Mouse (Mus musculus) liver, embryonic 12.5 days (tissue): Measurements from ENCODE around the gene Gm26938. TPM values are rescaled to one million over a fixed set of nuclear protein-coding genes. Genes with fewer than 3 reads are reported as not detected.
A peak's percentile ranks its signal among the peaks of the same experiment; 100 is the strongest.

Experiments
- ATAC-seq: fragments of 200-750 bp; cut with Nextera tagmentation; 2 replicates; pipeline ENCODE4 v1.8.0; 2017; ENCODE audit warnings: moderate number of reproducible peaks, mild to moderate bottlenecking, moderate library complexity
- H3K27ac ChIP-seq: fragments of 300-500 bp; sonication (generic); 2 replicates; pipeline ENCODE4 v1.5.1; 2016; ENCODE audit warnings: mild to moderate bottlenecking
- H3K27me3 ChIP-seq: fragments of 300-500 bp; sonication (generic); replicated peaks from 2 replicates; pipeline ENCODE4 v1.6.1; 2016; ENCODE audit warnings: mild to moderate bottlenecking, moderate library complexity
- H3K36me3 ChIP-seq: fragments of 300-500 bp; sonication (generic); 2 replicates; pipeline ENCODE4 v1.6.1; 2016; ENCODE audit warnings: mild to moderate bottlenecking, moderate library complexity
- H3K4me1 ChIP-seq: fragments of 300-500 bp; sonication (generic); 2 replicates; pipeline ENCODE4 v1.6.1; 2016
- H3K4me2 ChIP-seq: fragments of 300-500 bp; sonication (generic); 2 replicates; pipeline ENCODE4 v1.6.1; 2016; ENCODE audit warnings: mild to moderate bottlenecking, moderate library complexity
- H3K4me3 ChIP-seq: fragments of 300-500 bp; sonication (generic); 2 replicates; pipeline ENCODE4 v1.5.1; 2016; ENCODE audit warnings: mild to moderate bottlenecking, moderate library complexity
- H3K9ac ChIP-seq: fragments of 300-500 bp; sonication (generic); 2 replicates; pipeline ENCODE4 v1.6.1; 2016; ENCODE audit warnings: mild to moderate bottlenecking, moderate library complexity
- H3K9me3 ChIP-seq: fragments of 300-500 bp; sonication (generic); replicated peaks from 2 replicates; pipeline ENCODE4 v1.6.1; 2016; ENCODE audit warnings: mild to moderate bottlenecking, moderate library complexity
- WGBS: fragments of 180-500 bp; shearing (Covaris S2); methylation state at CpG from one replicate; pipeline ENCODE4 v1.1.7; 2016; ENCODE audit not compliant: insufficient replicate concordance; 5-methylcytosine and 5-hydroxymethylcytosine counted together
- polyA plus RNA-seq: library from polyadenylated mRNA; unstranded; fragments of >200 nt; fragmentation: Nextera tagmentation; extraction: Ambion mirVana; gene quantifications from 2 replicates; pipeline ENCODE4 v1.2.1, GENCODE M21; 2016

Gene Gm26938
- polyA plus RNA-seq, 1 experiment from 2014 or later, result not detected

GRCm38 (mm10) chr5:139799041-139799440 is 27.2 kb downstream of the Gm26938 start:
- no peaks in the 10 kb centered on the region for H3K27me3 ChIP-seq
- H3K4me3 ChIP-seq, result no peak overlapping the region
- H3K36me3 ChIP-seq, result peaks cover 88% of the 10 kb centered on the region
- H3K4me2 ChIP-seq, result no peak overlapping the region
- no peaks in the 10 kb centered on the region for H3K9me3 ChIP-seq
- no peak overlapping the region for H3K9ac ChIP-seq
- peaks cover 85% of the 10 kb centered on the region for H3K4me1 ChIP-seq
- WGBS, result 96% methylated on average over 9 of the region's 9 CpGs
- no peak for ATAC-seq
- H3K27ac ChIP-seq, result peak overlapping the region; percentile 43

DNA sequence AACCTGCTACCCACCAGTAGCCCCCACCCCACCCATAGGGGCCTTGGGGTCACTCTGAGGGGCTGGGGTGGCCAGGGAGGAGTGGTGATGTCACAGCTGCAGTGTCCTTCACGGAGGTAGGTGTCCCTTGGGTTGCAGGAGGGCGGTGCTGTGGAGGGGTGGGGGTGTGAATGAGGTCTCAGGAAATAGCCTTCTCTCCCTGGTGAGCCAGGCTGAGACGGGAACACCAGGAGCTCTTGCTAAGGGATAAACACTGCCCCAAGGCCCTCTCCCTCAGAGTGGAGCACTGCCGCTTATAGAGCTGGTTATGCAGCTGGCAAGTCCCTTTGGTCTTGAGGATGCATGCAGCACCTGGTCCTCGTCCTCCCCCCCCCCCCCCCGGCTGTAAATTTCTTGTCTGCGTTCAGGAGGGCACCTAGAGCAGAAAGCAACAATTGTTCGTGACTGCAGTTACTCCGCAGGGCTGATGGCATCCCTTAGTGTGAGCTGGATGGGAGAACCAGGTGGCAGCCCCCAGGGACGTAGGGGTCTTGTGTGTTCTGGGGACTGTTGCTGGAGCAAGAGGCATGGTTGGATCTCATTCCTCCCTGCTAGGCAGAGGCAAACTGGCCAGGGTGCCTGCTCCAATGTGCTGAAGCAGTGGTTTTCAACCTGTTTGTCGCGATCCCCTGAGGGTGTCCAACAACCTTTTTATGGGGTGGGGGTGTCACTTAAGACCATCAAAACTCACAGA is 27.9 kb downstream of the Gm26938 start:
- Histone ChIP-seq H3K4me3 (no peak overlapping the region), H3K9me3 (no peaks in the 10 kb centered on the region), H3K27me3 (no peaks in the 10 kb centered on the region), H3K36me3 (peaks cover 88% of the 10 kb centered on the region), H3K27ac (peak overlapping the region; percentile 7; the same call in 1 of the 2 replicates), H3K4me1 (peaks cover 85% of the 10 kb centered on the region), H3K9ac (no peak overlapping the region), H3K4me2 (0 out of 2 replicates have a peak overlapping the region, but pooled peaks have one; percentile 17)
- 72% methylated on average over 12 of the region's 12 CpGs for WGBS
- no peak for ATAC-seq

DNA sequence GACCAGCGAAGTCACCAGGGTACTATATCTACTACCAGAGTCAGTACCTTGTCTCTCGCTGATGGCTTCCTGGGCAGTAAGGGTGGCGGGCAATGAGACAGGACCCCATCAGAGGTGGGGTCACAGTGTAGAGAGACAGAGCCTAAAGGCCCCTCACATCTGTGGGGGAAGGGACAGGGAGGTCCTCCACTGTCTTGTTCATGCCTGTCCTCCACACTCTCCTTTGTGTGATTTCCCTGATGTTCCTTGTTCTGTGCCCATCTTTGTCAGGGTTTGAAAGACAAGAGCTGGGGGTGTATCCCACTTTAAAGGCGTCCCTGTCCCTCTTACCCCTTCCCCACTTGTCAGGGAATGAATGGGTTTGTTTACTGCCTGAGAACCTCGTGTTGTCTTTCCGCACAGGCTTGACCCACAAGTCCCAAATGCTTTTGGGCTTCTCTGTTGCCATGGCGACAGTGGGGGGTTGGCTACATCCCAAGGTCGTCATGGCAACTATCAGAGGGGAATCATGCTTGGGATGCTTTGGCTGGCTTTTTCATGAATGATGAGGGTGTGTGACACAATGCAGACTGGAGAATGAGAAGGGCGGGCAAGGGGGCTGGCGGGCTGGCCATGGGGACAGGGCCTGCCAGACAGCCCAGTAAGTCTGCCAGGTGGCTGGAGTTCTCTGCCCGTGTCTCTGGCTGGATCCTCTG is 28.6 kb downstream of the Gm26938 start:
- Histone ChIP-seq H3K9ac (no peak overlapping the region), H3K36me3 (peaks cover 85% of the 10 kb centered on the region), H3K4me3 (no peak overlapping the region), H3K27me3 (no peaks in the 10 kb centered on the region), H3K27ac (peak overlapping the region; percentile 97), H3K4me1 (peaks cover 85% of the 10 kb centered on the region), H3K4me2 (peak overlapping the region; percentile 80; the same call in 1 of the 2 replicates), H3K9me3 (no peaks in the 10 kb centered on the region)
- 62% methylated on average over 11 of the region's 11 CpGs for WGBS
- ATAC-seq, result no peak

GRCm38 (mm10) chr5:139796900-139797299 is 29.3 kb downstream of the Gm26938 start:
- Histone ChIP-seq H3K9ac (peak overlapping the region; percentile 42; the same call in 1 of the 2 replicates), H3K4me3 (no peak overlapping the region), H3K27me3 (no peaks in the 10 kb centered on the region), H3K4me1 (peaks cover 85% of the 10 kb centered on the region), H3K4me2 (peak overlapping the region; percentile 80), H3K27ac (peak overlapping the region; percentile 97), H3K36me3 (peaks cover 78% of the 10 kb centered on the region), H3K9me3 (no peaks in the 10 kb centered on the region)
- 47% methylated on average over 13 of the region's 13 CpGs for WGBS
- no peak for ATAC-seq

- Histone ChIP-seq H3K4me2 (peak overlapping the region; percentile 80), H3K9ac (peak overlapping the region; percentile 99), H3K27ac (peak overlapping the region; percentile 97), H3K27me3 (no peaks in the 10 kb centered on the region), H3K4me1 (peaks cover 80% of the 10 kb centered on the region), H3K4me3 (no peak overlapping the region), H3K36me3 (peaks cover 70% of the 10 kb centered on the region), H3K9me3 (no peaks in the 10 kb centered on the region)
- WGBS, result 78% methylated on average over 9 of the region's 9 CpGs
- no peak for ATAC-seq
Observed at GRCm38 (mm10) chr5:139796001-139796620, 30.1 kb downstream of the Gm26938 start.

- Histone ChIP-seq H3K9me3 (no peaks in the 10 kb centered on the region), H3K4me3 (peak overlapping the region; percentile 97), H3K4me1 (peaks cover 87% of the 10 kb centered on the region), H3K4me2 (peak overlapping the region; percentile 80), H3K36me3 (peaks cover 59% of the 10 kb centered on the region), H3K27ac (peak overlapping the region; percentile 97), H3K27me3 (no peaks in the 10 kb centered on the region), H3K9ac (peak overlapping the region; percentile 99)
- WGBS, result 37% methylated on average over 10 of the region's 10 CpGs
- ATAC-seq, result peak; percentile 61
Observed at GRCm38 (mm10) chr5:139794938-139795337, 31.3 kb downstream of the Gm26938 start.

DNA sequence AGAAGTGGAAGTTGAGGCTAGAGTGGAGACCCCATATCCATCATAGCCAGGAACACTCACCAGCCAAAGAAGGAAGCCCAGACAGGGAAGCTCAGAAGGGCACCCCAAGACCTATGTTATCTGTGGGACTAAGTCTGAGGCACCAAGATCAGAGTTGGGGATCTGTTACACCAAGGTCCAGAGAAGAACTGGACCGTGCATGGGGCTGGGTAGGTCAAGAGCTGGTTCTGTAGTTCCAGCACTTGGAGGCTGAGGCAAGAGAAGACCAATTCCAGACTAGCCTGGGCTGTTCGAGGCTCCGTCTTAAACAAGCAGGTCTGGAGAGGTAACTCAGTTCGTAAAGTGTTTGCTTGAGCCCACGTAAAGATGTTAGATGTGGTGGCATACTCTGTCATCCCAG is 32.1 kb downstream of the Gm26938 start:
- H3K27ac ChIP-seq, result peak overlapping the region; percentile 97
- H3K4me2 ChIP-seq, result peak overlapping the region; percentile 80
- no peak for ATAC-seq
- H3K36me3 ChIP-seq, result peaks cover 51% of the 10 kb centered on the region
- no peaks in the 10 kb centered on the region for H3K27me3 ChIP-seq
- H3K4me1 ChIP-seq, result peaks cover 91% of the 10 kb centered on the region
- H3K4me3 ChIP-seq, result peak overlapping the region; percentile 97
- H3K9me3 ChIP-seq, result no peaks in the 10 kb centered on the region
- peak overlapping the region; percentile 99 for H3K9ac ChIP-seq
- 71% methylated on average over 5 of the region's 5 CpGs for WGBS

- Histone ChIP-seq H3K9me3 (no peaks in the 10 kb centered on the region), H3K4me3 (peak overlapping the region; percentile 97), H3K36me3 (peaks cover 44% of the 10 kb centered on the region), H3K27me3 (no peaks in the 10 kb centered on the region), H3K4me1 (peaks cover 87% of the 10 kb centered on the region), H3K9ac (peak overlapping the region; percentile 99), H3K4me2 (peak overlapping the region; percentile 80), H3K27ac (peak overlapping the region; percentile 97)
- WGBS, result 8% methylated on average over 11 of the region's 11 CpGs
- peak; percentile 36; the same call in 1 of the 2 replicates for ATAC-seq
Observed at GRCm38 (mm10) chr5:139793338-139794089, 32.7 kb downstream of the Gm26938 start.

DNA sequence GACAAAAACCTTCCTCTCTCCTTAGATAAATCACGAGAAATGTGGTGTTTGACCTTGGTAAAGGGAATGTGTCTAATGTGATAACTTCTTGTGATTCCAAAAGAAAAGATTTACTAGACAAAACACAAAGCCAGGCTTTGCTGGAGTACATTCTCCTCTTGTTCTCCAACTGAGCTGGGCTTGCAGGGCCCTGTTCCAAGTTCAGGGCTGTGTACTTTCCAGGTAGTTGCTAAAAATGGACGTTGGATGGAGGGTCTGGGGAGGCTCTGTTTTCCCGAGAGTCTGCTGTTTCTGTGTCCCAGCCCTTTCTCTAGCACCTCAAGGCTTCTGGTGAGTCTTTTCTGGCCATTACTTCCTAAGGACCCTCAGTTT is 33.3 kb downstream of the Gm26938 start:
- no peaks in the 10 kb centered on the region for H3K9me3 ChIP-seq
- H3K4me1 ChIP-seq, result peaks cover 82% of the 10 kb centered on the region
- H3K36me3 ChIP-seq, result peaks cover 39% of the 10 kb centered on the region
- peak overlapping the region; percentile 99 for H3K9ac ChIP-seq
- H3K27ac ChIP-seq, result peak overlapping the region; percentile 97
- no peaks in the 10 kb centered on the region for H3K27me3 ChIP-seq
- no peak for ATAC-seq
- 10% methylated on average over 3 of the region's 3 CpGs for WGBS
- peak overlapping the region; percentile 97 for H3K4me3 ChIP-seq
- H3K4me2 ChIP-seq, result peak overlapping the region; percentile 80

- peak overlapping the region; percentile 97 for H3K27ac ChIP-seq
- peaks cover 75% of the 10 kb centered on the region for H3K4me1 ChIP-seq
- H3K4me3 ChIP-seq, result peak overlapping the region; percentile 97
- no peaks in the 10 kb centered on the region for H3K27me3 ChIP-seq
- H3K9me3 ChIP-seq, result no peaks in the 10 kb centered on the region
- 7% methylated on average over 11 of the region's 11 CpGs for WGBS
- H3K9ac ChIP-seq, result peak overlapping the region; percentile 99
- peak; percentile 1; the same call in 1 of the 2 replicates for ATAC-seq
- peaks cover 33% of the 10 kb centered on the region for H3K36me3 ChIP-seq
- peak overlapping the region; percentile 80 for H3K4me2 ChIP-seq
Observed at GRCm38 (mm10) chr5:139792159-139792775, 33.9 kb downstream of the Gm26938 start.
